In genomic region chr2:179095981-179096380, GRCm38 (mm10) we compare ENCODE assay signal across 26 mouse cellular contexts.
DNase-seq lines count a peak whose midpoint lies in the region; ATAC-seq lines count a peak whose summit lies in the region.
"Had no signal": no experiment of that assay in that cellular context is flagged by ENCODE, and none has a peak within 500 bp of the region (broad histone marks: within the 10 kb centered on the region; RNA-seq: fewer than 3 reads in every experiment).

No protein-coding gene starts in this region.

- no peaks in the 10 kb centered on the region for H3K9me3 ChIP-seq in midbrain, embryonic 11.5 days (ENCODE audit: control insufficient read depth, low read length)
- no peaks in the 10 kb centered on the region for H3K9me3 ChIP-seq in midbrain, embryonic 15.5 days
- H3K9me3 ChIP-seq: embryonic facial prominence, embryonic 15.5 days; forebrain, embryonic 10.5 days; forebrain, embryonic 12.5 days had no signal

- H3K27me3 ChIP-seq in midbrain, embryonic 11.5 days (ENCODE audit: control insufficient read depth, insufficient read depth, low read length): no peaks in the 10 kb centered on the region
- H3K27me3 ChIP-seq in midbrain, embryonic 15.5 days (replicated peaks): no peaks in the 10 kb centered on the region
- H3K27me3 ChIP-seq: embryonic facial prominence, embryonic 13.5 days; embryonic facial prominence, embryonic 15.5 days; forebrain, embryonic 12.5 days; Patski had no signal

- H3K36me3 ChIP-seq in midbrain, embryonic 11.5 days (ENCODE audit: control insufficient read depth, insufficient read depth, low read length): no peaks in the 10 kb centered on the region
- H3K36me3 ChIP-seq in midbrain, embryonic 15.5 days (replicated peaks): no peaks in the 10 kb centered on the region
- H3K36me3 ChIP-seq: embryonic facial prominence, embryonic 13.5 days; embryonic facial prominence, embryonic 15.5 days; forebrain, embryonic 10.5 days; forebrain, embryonic 12.5 days had no signal

- no peak overlapping the region for H3K9ac ChIP-seq in midbrain, embryonic 11.5 days (ENCODE audit: low read length)
- H3K9ac ChIP-seq in midbrain, embryonic 15.5 days: no peak overlapping the region
- H3K9ac ChIP-seq: embryonic facial prominence, embryonic 13.5 days; embryonic facial prominence, embryonic 15.5 days; forebrain, embryonic 12.5 days had no signal

- DNase-seq in midbrain, embryonic 11.5 days (ENCODE audit: low spot score, missing footprints): peak; percentile 14
- peak; percentile 19 for DNase-seq in thymus, postnatal 14 days
- DNase-seq in thymus, adult 18-20 months: no peak
- DNase-seq in thymus, postnatal 25 days: peak; percentile 21
- peak; percentile 56 for DNase-seq in thymus, postnatal 4 days
- no peak for DNase-seq in layer of hippocampus, adult 8-10 months (ENCODE audit: low spot score in 2 of 2)
- no peak for DNase-seq in right cerebral cortex, adult 18-20 months
- DNase-seq: adrenal gland, adult 8-10 months; adrenal gland, postnatal 14 days; adrenal gland, postnatal 36 days; cerebellum, adult 11-12 months; cerebellum, adult 2 months; cerebellum, adult 9-10 months; cerebellum, postnatal 14 days; cerebellum, postnatal 36 days; embryo, embryonic 11 days had no signal

- peaks cover 4% of the 10 kb centered on the region; the same call in 1 of the 2 replicates for H3K4me1 ChIP-seq in midbrain, embryonic 11.5 days (ENCODE audit: control insufficient read depth, insufficient read depth, low read length)
- H3K4me1 ChIP-seq in midbrain, embryonic 15.5 days: peaks cover 8% of the 10 kb centered on the region
- H3K4me1 ChIP-seq: embryonic facial prominence, embryonic 13.5 days; embryonic facial prominence, embryonic 15.5 days had no signal

- H3K27ac ChIP-seq in midbrain, embryonic 11.5 days (ENCODE audit: low read depth, low read length): no peak overlapping the region
- no peak overlapping the region for H3K27ac ChIP-seq in midbrain, embryonic 15.5 days
- H3K27ac ChIP-seq: embryonic facial prominence, embryonic 13.5 days; embryonic facial prominence, embryonic 15.5 days; forebrain, embryonic 10.5 days; forebrain, embryonic 12.5 days had no signal

- 87% methylated on average over 3 of the region's 3 CpGs for WGBS in midbrain, embryonic 11.5 days
- WGBS in midbrain, embryonic 15.5 days: 94% methylated on average over 3 of the region's 3 CpGs

- no peak overlapping the region for H3K4me3 ChIP-seq in midbrain, embryonic 11.5 days (ENCODE audit: low read depth, low read length)
- no peak overlapping the region for H3K4me3 ChIP-seq in midbrain, embryonic 15.5 days
- H3K4me3 ChIP-seq: embryonic facial prominence, embryonic 13.5 days; embryonic facial prominence, embryonic 15.5 days; erythroblast, embryonic 14.5 days; forebrain, embryonic 10.5 days; forebrain, embryonic 12.5 days had no signal

- ATAC-seq in midbrain, embryonic 11.5 days (ENCODE audit: low FRiP score): no peak
- ATAC-seq in midbrain, embryonic 15.5 days (replicated peaks): no peak
- ATAC-seq: activated CD4-positive, CD25-positive, alpha-beta regulatory T cell, adult 4 months; forebrain, embryonic 14.5 days; forebrain, embryonic 16.5 days; Patski had no signal

- H3K4me2 ChIP-seq in midbrain, embryonic 11.5 days: no peak overlapping the region
- no peak overlapping the region for H3K4me2 ChIP-seq in midbrain, embryonic 15.5 days
- H3K4me2 ChIP-seq: embryonic facial prominence, embryonic 13.5 days; embryonic facial prominence, embryonic 15.5 days; forebrain, embryonic 12.5 days had no signal

Comparison
In these comparisons a context has a peak if more than half of its experiments do, and no peak if none do; other contexts are left out.
1. DNase-seq: peak in midbrain, embryonic 11.5 days (single experiment), thymus, postnatal 14 days (single experiment), thymus, postnatal 25 days (single experiment) and thymus, postnatal 4 days (single experiment); none in thymus, adult 18-20 months (0 of 2), layer of hippocampus, adult 8-10 months (0 of 2) and right cerebral cortex, adult 18-20 months (single experiment).